Mouse (Mus musculus): Measurements from ENCODE around the gene Ociad2. TPM values are rescaled to one million over a fixed set of nuclear protein-coding genes. Genes with fewer than 3 reads are reported as not detected.

Gene Ociad2
- polyA plus RNA-seq, 1 experiment from 2014 or later, result 27.3 TPM

- no peak overlapping the region for H3K9ac ChIP-seq
- no peak overlapping the region for H3K4me2 ChIP-seq
- no peaks in the 10 kb centered on the region for H3K4me1 ChIP-seq
- no peaks in the 10 kb centered on the region for H3K36me3 ChIP-seq (replicated peaks)
- H3K4me3 ChIP-seq, result no peak overlapping the region
- H3K9me3 ChIP-seq, result no peaks in the 10 kb centered on the region
- no peak for ATAC-seq (replicated peaks)
- no peak overlapping the region for H3K27ac ChIP-seq
- no peaks in the 10 kb centered on the region for H3K27me3 ChIP-seq (replicated peaks)
- 65% methylated on average over 10 of the region's 10 CpGs for WGBS
Measured at GRCm38 (mm10) chr5:73368845-73369447, 28.1 kb upstream of the Ociad2 start.

GRCm38 (mm10) chr5:73367906-73368305 is 27.1 kb upstream of the Ociad2 start:
- WGBS, result 70% methylated on average over 4 of the region's 4 CpGs
- Histone ChIP-seq H3K27ac (no peak overlapping the region), H3K4me2 (no peak overlapping the region), H3K36me3 (replicated peaks) (no peaks in the 10 kb centered on the region), H3K4me1 (no peaks in the 10 kb centered on the region), H3K27me3 (replicated peaks) (no peaks in the 10 kb centered on the region), H3K9ac (no peak overlapping the region), H3K9me3 (no peaks in the 10 kb centered on the region), H3K4me3 (no peak overlapping the region)
- no peak for ATAC-seq (replicated peaks)

GRCm38 (mm10) chr5:73364107-73364864 is 23.5 kb upstream of the Ociad2 start:
- no peaks in the 10 kb centered on the region for H3K36me3 ChIP-seq (replicated peaks)
- H3K4me2 ChIP-seq, result no peak overlapping the region
- peaks cover 5% of the 10 kb centered on the region for H3K4me1 ChIP-seq
- no peaks in the 10 kb centered on the region for H3K9me3 ChIP-seq
- H3K27me3 ChIP-seq (replicated peaks), result no peaks in the 10 kb centered on the region
- ATAC-seq (replicated peaks), result no peak
- H3K4me3 ChIP-seq, result no peak overlapping the region
- no peak overlapping the region for H3K27ac ChIP-seq
- WGBS, result 94% methylated on average over 2 of the region's 2 CpGs
- no peak overlapping the region for H3K9ac ChIP-seq

- Histone ChIP-seq H3K9me3 (no peaks in the 10 kb centered on the region), H3K4me3 (no peak overlapping the region), H3K9ac (no peak overlapping the region), H3K36me3 (replicated peaks) (no peaks in the 10 kb centered on the region), H3K27me3 (replicated peaks) (no peaks in the 10 kb centered on the region), H3K4me2 (no peak overlapping the region), H3K4me1 (peaks cover 5% of the 10 kb centered on the region), H3K27ac (no peak overlapping the region)
- no peak for ATAC-seq (replicated peaks)
- 83% methylated on average over 5 of the region's 5 CpGs for WGBS
Measured at GRCm38 (mm10) chr5:73362791-73363190, 22.0 kb upstream of the Ociad2 start.

DNA sequence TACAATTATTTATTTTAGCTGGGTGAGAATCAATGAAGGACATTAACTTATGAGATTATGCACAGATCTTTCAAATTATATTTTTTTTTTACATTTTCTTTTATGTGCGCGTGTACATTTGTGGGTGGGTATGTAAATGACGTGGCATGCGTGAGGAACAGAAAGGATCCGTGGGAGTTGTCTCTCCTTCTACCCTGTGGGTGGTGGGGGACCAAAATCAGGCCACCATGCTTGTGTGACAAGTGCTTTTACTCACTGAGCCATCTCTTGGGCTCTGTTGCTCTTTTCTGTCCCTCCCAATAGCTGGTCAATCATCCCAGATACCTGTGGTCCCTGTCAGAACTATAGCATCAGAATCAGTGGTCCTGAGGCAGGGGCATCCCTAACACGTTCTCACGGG is 21.5 kb upstream of the Ociad2 start:
- Histone ChIP-seq H3K27me3 (replicated peaks) (no peaks in the 10 kb centered on the region), H3K9ac (no peak overlapping the region), H3K36me3 (replicated peaks) (no peaks in the 10 kb centered on the region), H3K27ac (no peak overlapping the region), H3K9me3 (no peaks in the 10 kb centered on the region), H3K4me2 (no peak overlapping the region), H3K4me3 (no peak overlapping the region), H3K4me1 (peaks cover 5% of the 10 kb centered on the region)
- ATAC-seq (replicated peaks), result no peak
- 84% methylated on average over 7 of the region's 7 CpGs for WGBS

DNA sequence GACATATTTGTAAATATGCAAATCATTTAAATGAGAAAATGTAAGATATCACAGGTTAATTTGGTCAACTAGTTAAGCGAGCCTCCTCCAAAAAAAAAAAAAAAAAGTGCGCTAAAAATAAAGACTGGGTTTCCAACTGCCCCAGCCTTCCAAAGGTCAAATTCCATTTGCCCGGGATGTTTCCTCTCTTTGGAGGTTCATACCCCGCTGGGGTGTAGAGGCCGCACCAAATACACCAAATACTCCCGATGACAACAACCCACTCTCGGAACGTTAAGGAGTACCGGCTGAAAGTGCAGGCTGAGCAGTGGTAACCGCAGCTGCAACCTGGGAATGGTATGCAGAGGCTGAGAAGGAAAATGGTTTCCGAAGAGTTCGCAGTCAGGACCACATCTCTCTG is 19.4 kb upstream of the Ociad2 start:
- 31% methylated on average over 12 of the region's 12 CpGs for WGBS
- no peak for ATAC-seq (replicated peaks)
- H3K4me3 ChIP-seq, result no peak overlapping the region

GRCm38 (mm10) chr5:73359752-73360141 is 18.9 kb upstream of the Ociad2 start:
- Histone ChIP-seq H3K4me1 (peaks cover 5% of the 10 kb centered on the region), H3K9me3 (no peaks in the 10 kb centered on the region), H3K36me3 (replicated peaks) (no peaks in the 10 kb centered on the region), H3K27me3 (replicated peaks) (no peaks in the 10 kb centered on the region), H3K4me2 (peak overlapping the region; percentile 41), H3K9ac (no peak overlapping the region), H3K27ac (no peak overlapping the region), H3K4me3 (no peak overlapping the region)
- ATAC-seq (replicated peaks), result no peak; the same call in 1 of the 2 replicates
- WGBS, result 40% methylated on average over 12 of the region's 12 CpGs

More for the DNA sequence above, 19.4 kb upstream of the Ociad2 start:
- Histone ChIP-seq H3K27ac (no peak overlapping the region), H3K9ac (no peak overlapping the region), H3K9me3 (no peaks in the 10 kb centered on the region), H3K27me3 (replicated peaks) (no peaks in the 10 kb centered on the region), H3K4me2 (peak overlapping the region; percentile 41), H3K4me1 (peaks cover 5% of the 10 kb centered on the region), H3K36me3 (replicated peaks) (no peaks in the 10 kb centered on the region)

DNA sequence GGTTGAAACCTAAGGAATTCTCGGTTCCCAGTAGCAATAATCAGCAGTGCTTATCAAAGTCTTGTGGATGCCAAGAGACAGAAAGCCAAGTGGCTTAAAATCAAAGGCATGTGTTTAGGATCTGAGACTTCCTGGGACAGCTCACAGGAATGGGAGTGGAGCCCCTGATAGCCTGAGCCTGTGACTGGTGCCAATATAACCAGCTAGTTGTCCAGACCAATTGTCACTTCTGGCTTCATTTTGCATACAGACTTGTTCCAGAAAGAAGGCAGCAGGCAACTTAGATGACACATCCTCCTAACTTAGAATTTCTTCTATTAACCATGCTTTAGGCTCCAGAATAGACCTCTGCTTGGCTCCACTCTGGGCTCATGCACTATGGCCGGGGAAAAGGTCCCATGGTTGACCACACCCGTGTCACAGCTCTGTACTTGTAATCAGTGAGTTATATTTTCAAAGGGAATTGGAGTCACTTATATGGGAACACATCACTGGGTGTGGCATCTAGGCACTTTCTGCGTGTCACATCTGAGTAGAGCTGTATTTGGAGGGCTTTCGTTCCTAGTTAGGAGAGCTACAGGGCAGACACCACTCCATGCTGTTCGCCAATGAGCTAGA is 18.4 kb upstream of the Ociad2 start:
- Histone ChIP-seq H3K36me3 (replicated peaks) (no peaks in the 10 kb centered on the region), H3K27ac (no peak overlapping the region), H3K4me1 (peaks cover 10% of the 10 kb centered on the region), H3K9ac (no peak overlapping the region), H3K4me3 (no peak overlapping the region), H3K4me2 (peak overlapping the region; percentile 41), H3K9me3 (no peaks in the 10 kb centered on the region), H3K27me3 (replicated peaks) (no peaks in the 10 kb centered on the region)
- WGBS, result 87% methylated on average over 6 of the region's 6 CpGs
- no peak for ATAC-seq (replicated peaks)

- Histone ChIP-seq H3K27ac (no peak overlapping the region), H3K9ac (no peak overlapping the region), H3K36me3 (replicated peaks) (no peaks in the 10 kb centered on the region), H3K4me1 (peaks cover 15% of the 10 kb centered on the region), H3K4me2 (no peak overlapping the region), H3K9me3 (no peaks in the 10 kb centered on the region), H3K27me3 (replicated peaks) (no peaks in the 10 kb centered on the region), H3K4me3 (no peak overlapping the region)
- no peak for ATAC-seq (replicated peaks)
- 72% methylated on average over 5 of the region's 5 CpGs for WGBS
Measured at GRCm38 (mm10) chr5:73355393-73355792, 14.6 kb upstream of the Ociad2 start.

DNA sequence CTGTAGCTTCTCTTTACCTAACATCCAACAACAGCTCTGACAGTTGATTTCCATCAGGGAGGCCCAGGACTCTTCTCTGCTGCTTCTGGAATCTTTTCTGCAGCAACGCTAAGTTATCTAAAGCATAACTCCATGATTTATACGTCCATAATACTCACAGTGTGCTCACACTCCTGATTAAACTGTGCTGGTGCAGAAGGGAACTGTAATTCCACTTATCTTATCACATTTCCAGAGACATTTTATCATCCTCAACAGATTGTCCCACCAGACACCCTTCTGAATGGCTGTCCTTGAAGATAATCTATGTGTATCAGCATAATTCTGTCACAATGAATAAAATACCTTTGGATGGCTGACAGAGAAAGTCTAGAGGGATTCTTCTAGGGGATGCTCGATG is 13.2 kb upstream of the Ociad2 start:
- Histone ChIP-seq H3K4me3 (no peak overlapping the region), H3K4me1 (peaks cover 10% of the 10 kb centered on the region; the same call in 1 of the 2 replicates), H3K27me3 (replicated peaks) (no peaks in the 10 kb centered on the region), H3K27ac (no peak overlapping the region), H3K9ac (no peak overlapping the region), H3K4me2 (no peak overlapping the region), H3K36me3 (replicated peaks) (no peaks in the 10 kb centered on the region), H3K9me3 (no peaks in the 10 kb centered on the region)
- ATAC-seq (replicated peaks), result no peak
- 53% methylated on average over 3 of the region's 3 CpGs for WGBS

DNA sequence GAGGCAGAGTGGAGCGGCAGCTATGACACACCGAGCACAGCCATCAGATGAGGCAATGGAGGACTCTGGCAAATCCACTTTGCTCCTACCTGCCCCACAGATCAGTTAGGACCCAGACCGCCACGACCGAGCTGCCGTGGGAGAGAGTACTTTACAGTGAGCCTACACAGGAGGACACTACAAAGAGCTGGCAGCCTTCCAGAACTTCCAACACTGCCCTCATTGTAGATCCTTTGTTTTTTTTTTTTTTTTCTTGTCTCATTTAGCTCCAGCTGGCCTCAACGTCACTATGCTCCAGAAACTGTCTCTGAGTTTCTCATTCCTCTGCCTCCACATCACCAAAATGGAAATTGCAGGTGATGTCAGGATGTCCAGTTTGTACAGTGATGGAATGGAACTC is 12.7 kb upstream of the Ociad2 start:
- Histone ChIP-seq H3K36me3 (replicated peaks) (no peaks in the 10 kb centered on the region), H3K4me1 (peaks cover 10% of the 10 kb centered on the region; the same call in 1 of the 2 replicates), H3K4me2 (no peak overlapping the region), H3K27me3 (replicated peaks) (no peaks in the 10 kb centered on the region), H3K9me3 (no peaks in the 10 kb centered on the region), H3K27ac (no peak overlapping the region; the same call in 1 of the 2 replicates), H3K9ac (no peak overlapping the region), H3K4me3 (no peak overlapping the region)
- 49% methylated on average over 7 of the region's 7 CpGs for WGBS
- ATAC-seq (replicated peaks), result no peak

DNA sequence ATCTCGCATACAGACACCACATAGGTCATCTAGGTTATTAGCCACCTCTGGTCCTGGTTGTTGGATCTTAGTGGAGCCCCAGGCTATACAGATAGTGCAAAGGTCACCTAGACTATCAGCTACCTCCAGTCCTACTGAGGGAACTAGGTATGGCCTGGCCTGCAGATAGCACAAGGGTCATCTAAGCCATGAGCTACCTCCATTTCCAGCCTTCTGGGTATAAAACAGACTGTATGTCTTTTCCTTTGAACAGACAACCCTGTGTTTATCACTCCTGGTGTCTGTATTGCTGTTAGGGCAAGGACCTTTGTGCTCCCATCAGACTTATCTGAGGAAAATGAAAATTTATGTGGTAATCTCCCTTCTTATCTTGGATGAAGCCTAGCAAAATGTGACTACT is 11.0 kb upstream of the Ociad2 start:
- no peaks in the 10 kb centered on the region for H3K9me3 ChIP-seq
- H3K4me2 ChIP-seq, result no peak overlapping the region
- H3K27me3 ChIP-seq (replicated peaks), result no peaks in the 10 kb centered on the region
- no peaks in the 10 kb centered on the region for H3K36me3 ChIP-seq (replicated peaks)
- H3K4me1 ChIP-seq, result peaks cover 10% of the 10 kb centered on the region; the same call in 1 of the 2 replicates
- H3K9ac ChIP-seq, result no peak overlapping the region
- no peak for ATAC-seq (replicated peaks)
- no peak overlapping the region for H3K27ac ChIP-seq
- no peak overlapping the region for H3K4me3 ChIP-seq
- WGBS, result 97% methylated on average over 1 of the region's 1 CpGs

Data from midbrain, embryonic 15.5 days (tissue).